Mouse (Mus musculus): ENCODE measurements around the gene Gstt1.
"Not testable (repeated sequence)": the region's sequence is repeated elsewhere in the genome, so short reads cannot be mapped to it uniquely, and the experiment has no call there.

Gene Gstt1

GRCm38 (mm10) chr10:75798176-75798696 lies at the start of gene Gstt1:
Gene Gstt1, minus strand, starts transcription at chr10:75798584.
- DNase-seq (ENCODE audit: low spot score in 2 of 2): peak; percentile 78 to 84

- DNase-seq (ENCODE audit: low spot score in 2 of 2): peak in 1 of 2 experiments; percentile 69
These were observed 47.0 kb upstream of the Gstt1 start for GRCm38 (mm10) chr10:75845306-75845930.

GRCm38 (mm10) chr10:75844800-75845199 lies 46.4 kb upstream of the Gstt1 start:
- no peak for DNase-seq (ENCODE audit: low spot score in 2 of 2)

- not testable (repeated sequence) for DNase-seq (ENCODE audit: low spot score in 2 of 2)
These were observed 45.5 kb upstream of the Gstt1 start for GRCm38 (mm10) chr10:75843898-75844297.

- no peak for DNase-seq (ENCODE audit: low spot score in 2 of 2)
These were observed 40.7 kb upstream of the Gstt1 start for GRCm38 (mm10) chr10:75839092-75839491.

- peak; percentile 89 to 94 for DNase-seq (ENCODE audit: low spot score in 2 of 2)
These were observed 38.9 kb upstream of the Gstt1 start, which contains the start of gene Gstt2 for GRCm38 (mm10) chr10:75837248-75837759. Gene Gstt2, minus strand, starts transcription at chr10:75837424.

- DNase-seq (ENCODE audit: low spot score in 2 of 2): peak in 1 of 2 experiments; percentile 34
These were observed 37.6 kb upstream of the Gstt1 start for GRCm38 (mm10) chr10:75835761-75836531.

GRCm38 (mm10) chr10:75835307-75835706 lies 36.9 kb upstream of the Gstt1 start:
- peak; percentile 75 to 81 for DNase-seq (ENCODE audit: low spot score in 2 of 2)

GRCm38 (mm10) chr10:75834721-75835120 lies 36.3 kb upstream of the Gstt1 start:
- DNase-seq (ENCODE audit: low spot score in 2 of 2): no peak

GRCm38 (mm10) chr10:75834250-75834649 lies 35.9 kb upstream of the Gstt1 start:
- DNase-seq (ENCODE audit: low spot score in 2 of 2): peak; percentile 77 to 90

- peak in 1 of 2 experiments; percentile 40 for DNase-seq (ENCODE audit: low spot score in 2 of 2)
These were observed 35.2 kb upstream of the Gstt1 start for GRCm38 (mm10) chr10:75833456-75834080.

GRCm38 (mm10) chr10:75832272-75832895 lies 34.0 kb upstream of the Gstt1 start:
- peak; percentile 71 to 86 for DNase-seq (ENCODE audit: low spot score in 2 of 2)

GRCm38 (mm10) chr10:75830275-75830670 lies 31.9 kb upstream of the Gstt1 start:
- no peak for DNase-seq (ENCODE audit: low spot score in 2 of 2)

GRCm38 (mm10) chr10:75829529-75830274 lies 31.3 kb upstream of the Gstt1 start:
- DNase-seq (ENCODE audit: low spot score in 2 of 2): no peak

GRCm38 (mm10) chr10:75828500-75828931 lies 30.1 kb upstream of the Gstt1 start:
- DNase-seq (ENCODE audit: low spot score in 2 of 2): no peak

- no peak for DNase-seq (ENCODE audit: low spot score in 2 of 2)
These were observed 29.4 kb upstream of the Gstt1 start for GRCm38 (mm10) chr10:75827668-75828360.

GRCm38 (mm10) chr10:75824530-75824929 lies 26.1 kb upstream of the Gstt1 start:
- DNase-seq (ENCODE audit: low spot score in 2 of 2): no peak

- DNase-seq (ENCODE audit: low spot score in 2 of 2): no peak
These were observed 25.4 kb upstream of the Gstt1 start for GRCm38 (mm10) chr10:75823782-75824181.

GRCm38 (mm10) chr10:75822443-75822842 lies 24.1 kb upstream of the Gstt1 start, which contains the start of gene Gstt4:
Gene Gstt4, minus strand, starts transcription at chr10:75822543.
- DNase-seq (ENCODE audit: low spot score in 2 of 2): no peak

- no peak for DNase-seq (ENCODE audit: low spot score in 2 of 2)
These were observed 21.5 kb upstream of the Gstt1 start for GRCm38 (mm10) chr10:75819882-75820281.
